Mouse (Mus musculus) MEL (cell line): ENCODE results near the gene Aff1. TPM values are rescaled to one million over a fixed set of nuclear protein-coding genes. Genes with fewer than 3 reads are reported as not detected.

Experiments
- DNase-seq: peaks from one replicate; pipeline ENCODE4 v3.0.0; 2011; ENCODE audit warnings: low read depth, low spot score
- H3K27ac ChIP-seq: 2 replicates; pipeline ENCODE4 v1.5.1; 2012; ENCODE audit warnings: low read depth, mild to moderate bottlenecking, control low read depth, low read length, moderate library complexity; ENCODE audit not compliant: control insufficient read depth
- H3K27me3 ChIP-seq, 2 experiments: fragments of 150-350 bp in 1 of 2; sonication (generic) in 1 of 2; 2 replicates each; pipeline ENCODE4 v1.6.1; 2012; ENCODE audit warnings: low read length in 2 of 2, mild to moderate bottlenecking in 2 of 2, improper control_type of control experiment in 1 of 2, moderate library complexity in 1 of 2; ENCODE audit not compliant: insufficient read depth in 2 of 2, control insufficient read depth in 1 of 2
- H3K36me3 ChIP-seq, 2 experiments: 2 replicates each; pipeline ENCODE4 v1.6.1; 2012 to 2014; ENCODE audit warnings: low read length in 2 of 2, improper control_type of control experiment in 1 of 2, inconsistent platforms in 1 of 2, mild to moderate bottlenecking in 1 of 2; ENCODE audit not compliant: insufficient read depth in 2 of 2, control insufficient read depth in 1 of 2
- H3K4me1 ChIP-seq, 2 experiments: fragments of 150-350 bp in 1 of 2; sonication (generic) in 1 of 2; 2 replicates each; pipeline ENCODE4 v1.6.1; 2012; ENCODE audit warnings: low read length in 2 of 2, improper control_type of control experiment in 1 of 2, mild to moderate bottlenecking in 1 of 2; ENCODE audit not compliant: insufficient read depth in 2 of 2, control insufficient read depth in 1 of 2
- H3K4me3 ChIP-seq, 2 experiments: fragments of 150-350 bp in 1 of 2; sonication (generic) in 1 of 2; 2 replicates each; pipeline ENCODE4 v1.5.1; 2012; ENCODE audit warnings: low read depth in 2 of 2, low read length in 2 of 2, mild to moderate bottlenecking in 2 of 2, moderate library complexity in 2 of 2, control low read depth in 1 of 2, improper control_type of control experiment in 1 of 2; ENCODE audit not compliant: control insufficient read depth in 1 of 2, insufficient read depth in 1 of 2
- H3K79me2 ChIP-seq: 2 replicates; pipeline ENCODE4 v1.6.1; 2012; ENCODE audit warnings: mild to moderate bottlenecking, low read length, moderate library complexity; ENCODE audit not compliant: control insufficient read depth, poor library complexity, insufficient read depth
- H3K9ac ChIP-seq: 2 replicates; pipeline ENCODE4 v1.6.1; 2012; ENCODE audit warnings: low read depth, mild to moderate bottlenecking, control low read depth, low read length, moderate library complexity; ENCODE audit not compliant: control insufficient read depth, poor library complexity, severe bottlenecking
- H3K9me3 ChIP-seq: fragments of 150-350 bp; sonication (generic); replicated peaks from 2 replicates; pipeline ENCODE4 v1.6.1; 2012; ENCODE audit warnings: mild to moderate bottlenecking, low read length, improper control_type of control experiment, moderate library complexity; ENCODE audit not compliant: insufficient read depth
- CHD1 ChIP-seq: IDR thresholded peaks from 2 replicates; pipeline ENCODE4 v1.6.1; 2012; ENCODE audit warnings: low read depth, mild to moderate bottlenecking, inconsistent platforms, low read length, improper control_type of control experiment
- CHD2 ChIP-seq: IDR thresholded peaks from 2 replicates; pipeline ENCODE4 v1.6.1; 2011; ENCODE audit warnings: low read length, improper control_type of control experiment
- CTCF ChIP-seq, 3 experiments: IDR thresholded peaks in 2 of 3; conservative IDR thresholded peaks in 1 of 3; 2 replicates each; pipeline ENCODE4 v1.5.1; 2011 to 2012; ENCODE audit warnings: low read length in 3 of 3, low read depth in 2 of 3, mild to moderate bottlenecking in 2 of 3, improper control_type of control experiment in 1 of 3, inconsistent platforms in 1 of 3, mixed read lengths in 1 of 3, moderate library complexity in 1 of 3; ENCODE audit not compliant: control insufficient read depth in 1 of 3, insufficient read depth in 1 of 3, poor library complexity in 1 of 3, severe bottlenecking in 1 of 3
- E2F4 ChIP-seq: IDR thresholded peaks from 2 replicates; pipeline ENCODE4 v1.6.1; 2011; ENCODE audit warnings: low read depth, low read length, improper control_type of control experiment, borderline replicate concordance
- ELF1 ChIP-seq: IDR thresholded peaks from 2 replicates; pipeline ENCODE4 v1.6.1; 2014; ENCODE audit warnings: low read depth, mild to moderate bottlenecking, inconsistent platforms, low read length, improper control_type of control experiment, moderate library complexity
- EP300 ChIP-seq, 2 experiments: IDR thresholded peaks; 2 replicates each; pipeline ENCODE4 v1.6.1; 2011; ENCODE audit warnings: improper control_type of control experiment in 2 of 2, low read length in 2 of 2, low read depth in 1 of 2, mild to moderate bottlenecking in 1 of 2
- ETS1 ChIP-seq: IDR thresholded peaks from 2 replicates; pipeline ENCODE4 v1.6.1; 2012; ENCODE audit warnings: low read depth, mild to moderate bottlenecking, inconsistent platforms, low read length, improper control_type of control experiment, moderate library complexity
- GABPA ChIP-seq: IDR thresholded peaks from 2 replicates; pipeline ENCODE4 v1.6.1; 2012; ENCODE audit warnings: low read depth, mild to moderate bottlenecking, inconsistent platforms, low read length, improper control_type of control experiment, moderate library complexity
- GATA1 ChIP-seq: IDR thresholded peaks from 2 replicates; pipeline ENCODE4 v1.6.1; 2011; ENCODE audit warnings: low read depth, low read length, improper control_type of control experiment
- HCFC1 ChIP-seq: IDR thresholded peaks from 2 replicates; pipeline ENCODE4 v1.6.1; 2012; ENCODE audit warnings: low read depth, mild to moderate bottlenecking, inconsistent platforms, low read length, improper control_type of control experiment, moderate library complexity
- JUND ChIP-seq: IDR thresholded peaks from 2 replicates; pipeline ENCODE4 v1.6.1; 2011; ENCODE audit warnings: low read depth, mild to moderate bottlenecking, improper control_type of control experiment, low read length
- KAT2A ChIP-seq: conservative IDR thresholded peaks from 2 replicates; pipeline ENCODE4 v1.6.1; 2012; ENCODE audit warnings: low read depth, low read length, improper control_type of control experiment, inconsistent platforms
- MAFK ChIP-seq: IDR thresholded peaks from 2 replicates; pipeline ENCODE4 v1.6.1; 2011; ENCODE audit warnings: low read depth, mild to moderate bottlenecking, low read length, improper control_type of control experiment, borderline replicate concordance
- MAX ChIP-seq: IDR thresholded peaks from 2 replicates; pipeline ENCODE4 v1.6.1; 2011; ENCODE audit warnings: low read length, improper control_type of control experiment
- MAZ ChIP-seq: IDR thresholded peaks from 2 replicates; pipeline ENCODE4 v1.6.1; 2012; ENCODE audit warnings: low read depth, mild to moderate bottlenecking, inconsistent platforms, low read length, improper control_type of control experiment
- MEF2A ChIP-seq: IDR thresholded peaks from 2 replicates; pipeline ENCODE4 v1.6.1; 2014; ENCODE audit warnings: low read depth, mild to moderate bottlenecking, inconsistent platforms, low read length, improper control_type of control experiment; ENCODE audit not compliant: poor library complexity, insufficient replicate concordance, severe bottlenecking; ENCODE audit errors: extremely low read depth
- MXI1 ChIP-seq: IDR thresholded peaks from 2 replicates; pipeline ENCODE4 v1.6.1; 2011; ENCODE audit warnings: mild to moderate bottlenecking, low read depth, low read length, improper control_type of control experiment
- MYC ChIP-seq: IDR thresholded peaks from 2 replicates; pipeline ENCODE4 v1.6.1; 2011; ENCODE audit warnings: low read depth, mild to moderate bottlenecking, low read length, improper control_type of control experiment, moderate library complexity
- NELFE ChIP-seq: IDR thresholded peaks from 2 replicates; pipeline ENCODE4 v1.6.1; 2011; ENCODE audit warnings: low read depth, low read length, improper control_type of control experiment
- NRF1 ChIP-seq: IDR thresholded peaks from 2 replicates; pipeline ENCODE4 v1.6.1; 2014; ENCODE audit warnings: low read depth, mild to moderate bottlenecking, inconsistent platforms, low read length, improper control_type of control experiment, moderate library complexity; ENCODE audit not compliant: poor library complexity, insufficient read depth, severe bottlenecking
- POLR2A ChIP-seq, 2 experiments: IDR thresholded peaks; 2 replicates each; pipeline ENCODE4 v1.6.1; 2011 to 2012; ENCODE audit warnings: low read length in 2 of 2, mild to moderate bottlenecking in 2 of 2, control low read depth in 1 of 2, improper control_type of control experiment in 1 of 2, low read depth in 1 of 2, moderate library complexity in 1 of 2; ENCODE audit not compliant: control insufficient read depth in 1 of 2, insufficient read depth in 1 of 2, poor library complexity in 1 of 2
- POLR2AphosphoS2 ChIP-seq: IDR thresholded peaks from 2 replicates; pipeline ENCODE4 v1.6.1; 2011; ENCODE audit warnings: low read length, improper control_type of control experiment
- POLR2AphosphoS5 ChIP-seq: IDR thresholded peaks from 2 replicates; pipeline ENCODE4 v1.6.1; 2012; ENCODE audit warnings: low read depth, borderline replicate concordance, mild to moderate bottlenecking, inconsistent platforms, low read length, moderate library complexity, mixed read lengths
- RAD21 ChIP-seq: IDR thresholded peaks from 2 replicates; pipeline ENCODE4 v1.6.1; 2011; ENCODE audit warnings: mild to moderate bottlenecking, low read depth, low read length, improper control_type of control experiment
- RCOR1 ChIP-seq: IDR thresholded peaks from 2 replicates; pipeline ENCODE4 v1.6.1; 2012; ENCODE audit warnings: low read depth, mild to moderate bottlenecking, inconsistent platforms, low read length, improper control_type of control experiment
- SIN3A ChIP-seq: IDR thresholded peaks from 2 replicates; pipeline ENCODE4 v1.6.1; 2012; ENCODE audit warnings: low read length, improper control_type of control experiment, inconsistent platforms
- SMC3 ChIP-seq: IDR thresholded peaks from 2 replicates; pipeline ENCODE4 v1.6.1; 2011; ENCODE audit warnings: low read depth, low read length, improper control_type of control experiment
- TAL1 ChIP-seq: IDR thresholded peaks from 2 replicates; pipeline ENCODE4 v1.6.1; 2012; ENCODE audit warnings: mild to moderate bottlenecking, inconsistent platforms, low read length, moderate library complexity, mixed read lengths
- TBP ChIP-seq: IDR thresholded peaks from 2 replicates; pipeline ENCODE4 v1.8.0; 2011; ENCODE audit warnings: low read depth, low read length, improper control_type of control experiment
- TCF12 ChIP-seq: IDR thresholded peaks from 2 replicates; pipeline ENCODE4 v1.6.1; 2014; ENCODE audit warnings: low read depth, mild to moderate bottlenecking, inconsistent platforms, low read length, improper control_type of control experiment, moderate library complexity
- UBTF ChIP-seq: IDR thresholded peaks from 2 replicates; pipeline ENCODE4 v1.6.1; 2012; ENCODE audit warnings: low read depth, mild to moderate bottlenecking, inconsistent platforms, low read length, improper control_type of control experiment, moderate library complexity, borderline replicate concordance; ENCODE audit not compliant: insufficient read depth
- USF1 ChIP-seq: IDR thresholded peaks from 2 replicates; pipeline ENCODE4 v1.6.1; 2014; ENCODE audit warnings: low read depth, mild to moderate bottlenecking, inconsistent platforms, low read length, improper control_type of control experiment, moderate library complexity
- USF2 ChIP-seq, 2 experiments: IDR thresholded peaks; 2 replicates each; pipeline ENCODE4 v1.6.1; 2011 to 2012; ENCODE audit warnings: improper control_type of control experiment in 2 of 2, low read length in 2 of 2, borderline replicate concordance in 1 of 2, inconsistent platforms in 1 of 2, low read depth in 1 of 2, mild to moderate bottlenecking in 1 of 2; ENCODE audit not compliant: insufficient read depth in 1 of 2
- ZC3H11A ChIP-seq: IDR thresholded peaks from 2 replicates; pipeline ENCODE4 v1.6.1; 2012; ENCODE audit warnings: low read depth, mild to moderate bottlenecking, inconsistent platforms, low read length, improper control_type of control experiment
- ZKSCAN1 ChIP-seq: IDR thresholded peaks from 2 replicates; pipeline ENCODE4 v1.6.1; 2012; ENCODE audit warnings: low read depth, mild to moderate bottlenecking, inconsistent platforms, low read length, improper control_type of control experiment, moderate library complexity
- ZMIZ1 ChIP-seq: IDR thresholded peaks from 2 replicates; pipeline ENCODE4 v1.6.1; 2012; ENCODE audit warnings: low read depth, mild to moderate bottlenecking, inconsistent platforms, low read length, improper control_type of control experiment, moderate library complexity
- ZNF384 ChIP-seq: IDR thresholded peaks from 2 replicates; pipeline ENCODE4 v1.6.1; 2012; ENCODE audit warnings: low read depth, mild to moderate bottlenecking, inconsistent platforms, low read length, improper control_type of control experiment
- polyA plus RNA-seq, 2 experiments: library from polyadenylated mRNA; stranded (reverse) in 1 of 2; unstranded in 1 of 2; fragments of >175 nt in 1 of 2; fragments of >200 nt in 1 of 2; gene quantifications; 2 replicates each; pipeline versions ENCODE4 v1.2.1 to v1.2.4; 2012; ENCODE audit warnings: low replicate concordance in 2 of 2, low read depth in 1 of 2; ENCODE audit not compliant: insufficient read length in 2 of 2, insufficient read depth in 1 of 2, missing spikeins in 1 of 2
- total RNA-seq: library from RNA; depleted of rRNA; stranded (reverse); fragments of 300-350 nt; gene quantifications from 2 replicates; pipeline ENCODE4 v1.2.3, GENCODE M21; 2012

Aff1 gene
- total and polyA plus RNA-seq, 3 experiments: 5.4 to 13.4 TPM; not detected in 1

GRCm38 (mm10) chr5:103765758-103766431 is 73.7 kb downstream of the Aff1 start:
- Histone ChIP-seq H3K27me3 (no peaks in the 10 kb centered on the region), H3K27ac (peak overlapping the region; percentile 33), H3K4me3 (no peak overlapping the region), H3K36me3 (peaks cover 0 to 75% of the 10 kb centered on the region in 2 experiments; a peak in 2 of 4 replicates), H3K4me1 (peaks cover 47 to 63% of the 10 kb centered on the region in 2 experiments), H3K9me3 (no peaks in the 10 kb centered on the region), H3K9ac (no peak overlapping the region), H3K79me2 (peaks cover 66% of the 10 kb centered on the region)
- peak; percentile 65 for DNase-seq
- TF ChIP-seq MXI1: no peak
- no peak for TF ChIP-seq E2F4
- peak; percentile 90 for TF ChIP-seq GATA1
- TF ChIP-seq MYC: no peak
- TF ChIP-seq CTCF (IDR thresholded peaks at IDR 0.05 in 2 of 3, conservative IDR thresholded peaks at IDR 0.05 in 1 of 3; ENCODE audit: control insufficient read depth in 1 of 3, insufficient read depth in 1 of 3, low read depth in 2 of 3, low read length in 3 of 3, poor library complexity in 1 of 3, severe bottlenecking in 1 of 3): peak in 2 of 3 experiments; percentile 39 to 50; a peak in 4 of 6 replicates
- peak; percentile 11 for TF ChIP-seq RAD21
- TF ChIP-seq ZNF384: no peak
- TF ChIP-seq CHD2: no peak
- no peak for TF ChIP-seq MEF2A
- TF ChIP-seq SMC3: peak; percentile 35; the same call in 1 of the 2 replicates
- TF ChIP-seq POLR2A (IDR thresholded peaks at IDR 0.05; ENCODE audit: control insufficient read depth in 1 of 2, insufficient read depth in 1 of 2, low read depth in 1 of 2, low read length in 2 of 2, poor library complexity in 1 of 2): no peak
- TF ChIP-seq USF1: no peak
- no peak for TF ChIP-seq ZKSCAN1
- TF ChIP-seq GABPA: no peak
- TF ChIP-seq MAFK: no peak
- peak; percentile 6; the same call in 1 of the 2 replicates for TF ChIP-seq RCOR1
- TF ChIP-seq ZMIZ1: no peak
- TF ChIP-seq JUND: no peak
- TF ChIP-seq CHD1: no peak
- peak; percentile 81 for TF ChIP-seq TCF12
- TF ChIP-seq EP300 (IDR thresholded peaks at IDR 0.05; ENCODE audit: low read depth in 1 of 2, low read length in 2 of 2): peak; percentile 72 to 85
- TF ChIP-seq MAZ: no peak
- no peak for TF ChIP-seq ZC3H11A
- TF ChIP-seq TBP: no peak
- TF ChIP-seq POLR2AphosphoS2: no peak
- no peak for TF ChIP-seq HCFC1
- TF ChIP-seq KAT2A: no peak
- peak; percentile 79 for TF ChIP-seq TAL1
- TF ChIP-seq SIN3A: peak; percentile 60; the same call in 1 of the 2 replicates
- no peak for TF ChIP-seq MAX
- TF ChIP-seq NRF1: no peak
- TF ChIP-seq NELFE: no peak
- peak; percentile 63; the same call in 1 of the 2 replicates for TF ChIP-seq ETS1
- no peak for TF ChIP-seq ELF1
- TF ChIP-seq UBTF: no peak
- no peak for TF ChIP-seq POLR2AphosphoS5
- no peak for TF ChIP-seq USF2 (IDR thresholded peaks at IDR 0.05; ENCODE audit: borderline replicate concordance in 1 of 2, insufficient read depth in 1 of 2, low read depth in 1 of 2, low read length in 2 of 2)
